Mouse (Mus musculus) bone marrow macrophage, adult 2 months (primary cell): Measurements from ENCODE around the gene Mdh2.

ENCODE experiments used
- CTCF ChIP-seq: IDR thresholded peaks from 2 replicates; pipeline ENCODE4 v1.5.1; 2012; ENCODE audit warnings: low read depth, mild to moderate bottlenecking, low read length, moderate library complexity
- POLR2A ChIP-seq: IDR thresholded peaks from 2 replicates; pipeline ENCODE4 v1.6.1; 2012; ENCODE audit warnings: mild to moderate bottlenecking, low read depth, low read length, borderline replicate concordance

DNA sequence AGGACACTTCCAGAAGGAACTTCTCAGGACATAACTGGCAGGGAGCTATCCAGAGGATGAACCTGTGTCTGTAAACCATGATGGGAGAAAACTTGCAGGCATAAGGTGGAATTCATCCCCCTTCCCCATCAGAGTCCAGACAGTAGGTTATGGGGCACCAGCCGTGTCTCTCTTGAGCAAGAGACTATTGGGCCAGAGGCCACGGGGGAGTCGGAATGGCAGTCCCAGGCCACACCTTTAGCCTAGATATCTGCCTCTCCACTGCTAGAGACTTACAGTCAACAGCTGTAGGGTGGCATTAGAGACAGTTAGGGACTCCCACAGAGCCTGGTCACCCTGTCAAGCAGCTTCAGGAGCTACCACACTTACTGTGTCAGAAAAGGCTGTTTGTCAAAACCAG lies 16.4 kb upstream of the Mdh2 start:
- no peak for TF ChIP-seq CTCF
- no peak for TF ChIP-seq POLR2A
